Mouse (Mus musculus): ENCODE measurements at regions not wholly inside any gene's neighbourhood (a gene's known extent, or its start where the extent isn't known, plus 50 kb on each side); places are given as distances from the start of the nearest gene placed in this dataset.

- DNase-seq (ENCODE audit: low spot score in 2 of 2), result no peak
Measured at GRCm38 (mm10) chr5:116789859-116790258, 198.2 kb upstream of the Srrm4 start.

- no peak for DNase-seq (ENCODE audit: low spot score in 2 of 2)
Measured at GRCm38 (mm10) chr5:116776450-116776849, 184.8 kb upstream of the Srrm4 start.

GRCm38 (mm10) chr5:116766261-116766660, 174.6 kb upstream of the Srrm4 start:
- no peak for DNase-seq (ENCODE audit: low spot score in 2 of 2)

- DNase-seq (ENCODE audit: low spot score in 2 of 2), result no peak
Measured at GRCm38 (mm10) chr5:116761323-116761722, 169.7 kb upstream of the Srrm4 start.

GRCm38 (mm10) chr5:116758687-116759086, 167.1 kb upstream of the Srrm4 start:
- no peak for DNase-seq (ENCODE audit: low spot score in 2 of 2)

GRCm38 (mm10) chr5:116752941-116753340, 161.3 kb upstream of the Srrm4 start:
- no peak for DNase-seq (ENCODE audit: low spot score in 2 of 2)

- DNase-seq (ENCODE audit: low spot score in 2 of 2), result no peak
Measured at GRCm38 (mm10) chr5:116752096-116752495, 160.5 kb upstream of the Srrm4 start.

GRCm38 (mm10) chr5:116745776-116746175, 154.2 kb upstream of the Srrm4 start:
- no peak for DNase-seq (ENCODE audit: low spot score in 2 of 2)

GRCm38 (mm10) chr5:116744389-116744788, 152.8 kb upstream of the Srrm4 start:
- no peak for DNase-seq (ENCODE audit: low spot score in 2 of 2)

GRCm38 (mm10) chr5:116735622-116736021, 144.0 kb upstream of the Srrm4 start:
- no peak for DNase-seq (ENCODE audit: low spot score in 2 of 2)

- DNase-seq (ENCODE audit: low spot score in 2 of 2), result no peak
Measured at GRCm38 (mm10) chr5:116731509-116731908, 139.9 kb upstream of the Srrm4 start.

- DNase-seq (ENCODE audit: low spot score in 2 of 2), result no peak
Measured at GRCm38 (mm10) chr5:116719200-116719599, 127.6 kb upstream of the Srrm4 start.

GRCm38 (mm10) chr5:116714256-116714655, 122.6 kb upstream of the Srrm4 start:
- DNase-seq (ENCODE audit: low spot score in 2 of 2), result no peak

- DNase-seq (ENCODE audit: low spot score in 2 of 2), result no peak
Measured at GRCm38 (mm10) chr5:116712056-116712455, 120.4 kb upstream of the Srrm4 start.

- no peak for DNase-seq (ENCODE audit: low spot score in 2 of 2)
Measured at GRCm38 (mm10) chr5:116708505-116708904, 116.9 kb upstream of the Srrm4 start.

- no peak for DNase-seq (ENCODE audit: low spot score in 2 of 2)
Measured at GRCm38 (mm10) chr5:116662466-116662865, 70.8 kb upstream of the Srrm4 start.

GRCm38 (mm10) chr5:116661851-116662250, 70.2 kb upstream of the Srrm4 start:
- DNase-seq (ENCODE audit: low spot score in 2 of 2), result no peak

- DNase-seq (ENCODE audit: low spot score in 2 of 2), result no peak
Measured at GRCm38 (mm10) chr5:116654486-116655420, 63.1 kb upstream of the Srrm4 start.
